Mouse (Mus musculus) kidney, embryonic 14.5 days (tissue): ENCODE measurements around the gene B3galt5. TPM values are rescaled to one million over a fixed set of nuclear protein-coding genes. Genes with fewer than 3 reads are reported as not detected.

Experiments
- ATAC-seq: fragments of 200-750 bp; cut with Nextera tagmentation; 2 replicates; pipeline ENCODE4 v1.8.0; 2017; ENCODE audit warnings: moderate number of reproducible peaks, mild to moderate bottlenecking, moderate TSS enrichment, moderate library complexity; ENCODE audit not compliant: low FRiP score, low TSS enrichment
- H3K27ac ChIP-seq: fragments of 300-500 bp; sonication (generic); 2 replicates; pipeline ENCODE4 v1.5.1; 2014; ENCODE audit warnings: low read depth, mild to moderate bottlenecking, low read length, moderate library complexity, mixed read lengths
- H3K27me3 ChIP-seq: fragments of 300-500 bp; sonication (generic); 2 replicates; pipeline ENCODE4 v1.6.1; 2014; ENCODE audit warnings: mild to moderate bottlenecking, low read length; ENCODE audit not compliant: control insufficient read depth, insufficient read depth
- H3K36me3 ChIP-seq: fragments of 300-500 bp; sonication (generic); 2 replicates; pipeline ENCODE4 v1.6.1; 2014; ENCODE audit warnings: low read length, mixed read lengths; ENCODE audit not compliant: control insufficient read depth, insufficient read depth
- H3K4me1 ChIP-seq: fragments of 300-500 bp; sonication (generic); 2 replicates; pipeline ENCODE4 v1.6.1; 2014; ENCODE audit warnings: low read length, mixed read lengths; ENCODE audit not compliant: control insufficient read depth, insufficient read depth
- H3K4me2 ChIP-seq: fragments of 300-500 bp; sonication (generic); replicated peaks from 2 replicates; pipeline ENCODE4 v1.6.1; 2014; ENCODE audit warnings: low read depth, mild to moderate bottlenecking, low read length
- H3K4me3 ChIP-seq: fragments of 300-500 bp; sonication (generic); 2 replicates; pipeline ENCODE4 v1.5.1; 2014; ENCODE audit warnings: mild to moderate bottlenecking, low read length
- H3K9ac ChIP-seq: fragments of 300-500 bp; sonication (generic); 2 replicates; pipeline ENCODE4 v1.6.1; 2014; ENCODE audit warnings: low read depth, mild to moderate bottlenecking, low read length, moderate library complexity
- H3K9me3 ChIP-seq: fragments of 300-500 bp; sonication (generic); 2 replicates; pipeline ENCODE4 v1.6.1; 2016; ENCODE audit warnings: low read length; ENCODE audit not compliant: control insufficient read depth
- WGBS: fragments of 180-500 bp; shearing (Covaris S2); extraction: QIAGEN DNeasy Blood & Tissue Kit; methylation state at CpG from one replicate; pipeline ENCODE4 v1.1.7; 2014; 5-methylcytosine and 5-hydroxymethylcytosine counted together
- polyA plus RNA-seq: library from polyadenylated mRNA; unstranded; fragments of >200 nt; fragmentation: Nextera tagmentation; extraction: Ambion mirVana; gene quantifications from 2 replicates; pipeline ENCODE4 v1.2.1, GENCODE M21; 2014

B3galt5 gene
- polyA plus RNA-seq, 1 experiment from 2014 or later = 2.8 TPM

DNA sequence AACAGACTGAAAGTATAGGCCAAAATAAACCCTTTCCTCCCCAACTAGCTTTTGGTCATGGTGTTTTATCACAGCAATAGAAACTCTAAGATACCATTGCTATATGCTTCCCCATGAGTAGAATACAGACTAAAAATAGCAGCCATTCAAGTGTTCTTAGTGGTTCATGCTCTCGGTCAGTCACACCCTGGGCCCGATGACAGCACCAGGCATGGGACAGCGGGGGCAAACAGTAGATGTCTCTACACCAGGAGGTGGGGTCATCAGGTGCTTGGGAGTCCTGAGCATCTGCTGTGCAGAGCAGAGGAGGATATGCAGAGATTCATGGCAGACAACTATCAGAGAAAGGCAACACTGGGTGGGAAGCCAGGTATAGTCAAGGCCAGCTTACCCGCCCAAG is 22.6 kb upstream of the B3galt5 start:
- Histone ChIP-seq H3K4me2 (no peak overlapping the region), H3K9me3 (no peaks in the 10 kb centered on the region), H3K27me3 (no peaks in the 10 kb centered on the region), H3K4me1 (no peaks in the 10 kb centered on the region), H3K36me3 (no peaks in the 10 kb centered on the region), H3K4me3 (no peak overlapping the region), H3K27ac (no peak overlapping the region), H3K9ac (no peak overlapping the region)
- WGBS = 93% methylated on average over 4 of the region's 4 CpGs
- ATAC-seq = no peak

DNA sequence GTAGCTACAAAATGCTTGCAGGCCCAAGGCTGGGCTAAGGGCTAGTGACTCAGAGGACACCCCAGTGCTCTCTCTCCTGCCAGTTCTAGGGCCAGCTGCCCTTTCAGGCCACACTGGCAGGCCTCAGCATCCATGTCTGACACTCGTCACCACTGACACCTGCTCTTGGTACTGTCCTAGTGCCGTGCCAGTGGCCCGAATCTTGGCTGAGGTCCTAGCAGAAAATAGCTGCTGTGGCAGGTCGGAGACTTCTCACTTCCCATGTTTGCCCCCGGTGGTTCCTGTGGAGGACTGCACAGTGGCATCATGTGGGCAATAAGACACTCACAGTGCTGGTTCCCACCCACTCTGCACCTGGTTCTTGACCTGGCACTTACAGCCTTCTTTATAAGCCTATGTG is 14.1 kb upstream of the B3galt5 start:
- no peaks in the 10 kb centered on the region for H3K4me1 ChIP-seq
- H3K9ac ChIP-seq = no peak overlapping the region
- no peak overlapping the region for H3K27ac ChIP-seq
- no peaks in the 10 kb centered on the region for H3K36me3 ChIP-seq
- no peak overlapping the region for H3K4me2 ChIP-seq
- WGBS = 74% methylated on average over 5 of the region's 5 CpGs
- H3K4me3 ChIP-seq = no peak overlapping the region
- no peak for ATAC-seq
- no peaks in the 10 kb centered on the region for H3K27me3 ChIP-seq
- H3K9me3 ChIP-seq = no peaks in the 10 kb centered on the region

DNA sequence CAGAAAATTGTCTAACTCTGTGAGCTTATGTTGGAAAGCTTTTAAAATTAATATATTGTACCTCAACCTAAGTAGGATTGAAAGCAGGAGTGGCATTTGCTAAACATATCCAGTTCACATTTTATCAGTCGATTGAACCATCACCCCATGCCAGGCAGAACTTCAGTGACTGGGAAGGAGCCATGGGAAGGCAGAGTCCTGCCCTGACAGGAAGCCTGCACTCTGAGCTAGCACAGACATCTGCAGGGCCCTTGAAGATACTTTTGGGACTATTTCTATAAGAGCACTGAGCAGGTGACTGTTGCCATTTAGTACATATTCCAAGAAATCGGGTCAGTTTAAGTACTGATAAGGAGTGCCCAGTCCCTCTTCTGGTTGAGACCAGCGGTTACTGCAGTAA is 13.6 kb upstream of the B3galt5 start:
- Histone ChIP-seq H3K36me3 (no peaks in the 10 kb centered on the region), H3K9ac (no peak overlapping the region), H3K4me2 (no peak overlapping the region), H3K4me1 (no peaks in the 10 kb centered on the region), H3K27ac (no peak overlapping the region), H3K9me3 (no peaks in the 10 kb centered on the region), H3K27me3 (no peaks in the 10 kb centered on the region), H3K4me3 (no peak overlapping the region)
- no peak for ATAC-seq
- WGBS = 86% methylated on average over 3 of the region's 3 CpGs

DNA sequence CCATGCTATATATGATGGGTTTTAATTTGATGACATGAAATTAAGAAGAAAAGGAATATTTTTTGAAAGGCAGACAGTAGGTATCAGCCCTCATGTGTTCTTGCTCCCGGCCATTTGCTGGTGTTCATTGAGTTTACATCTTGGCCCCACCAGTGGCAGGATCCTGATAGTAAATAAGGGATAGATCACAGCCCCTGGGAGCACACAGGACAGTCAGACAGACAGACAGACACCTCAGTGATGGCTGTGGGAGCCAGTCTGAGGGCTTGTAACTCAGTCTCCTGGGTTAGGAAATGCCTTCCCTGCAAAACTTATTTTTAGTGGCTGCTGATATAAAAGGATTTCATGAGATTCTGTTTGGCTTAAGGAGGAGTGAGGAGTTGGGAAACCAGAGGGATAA is 13.1 kb upstream of the B3galt5 start:
- Histone ChIP-seq H3K9ac (no peak overlapping the region), H3K4me3 (no peak overlapping the region), H3K4me2 (no peak overlapping the region), H3K27me3 (no peaks in the 10 kb centered on the region), H3K36me3 (no peaks in the 10 kb centered on the region), H3K4me1 (no peaks in the 10 kb centered on the region), H3K9me3 (no peaks in the 10 kb centered on the region), H3K27ac (no peak overlapping the region)
- no peak for ATAC-seq
- 90% methylated on average over 1 of the region's 1 CpGs for WGBS

DNA sequence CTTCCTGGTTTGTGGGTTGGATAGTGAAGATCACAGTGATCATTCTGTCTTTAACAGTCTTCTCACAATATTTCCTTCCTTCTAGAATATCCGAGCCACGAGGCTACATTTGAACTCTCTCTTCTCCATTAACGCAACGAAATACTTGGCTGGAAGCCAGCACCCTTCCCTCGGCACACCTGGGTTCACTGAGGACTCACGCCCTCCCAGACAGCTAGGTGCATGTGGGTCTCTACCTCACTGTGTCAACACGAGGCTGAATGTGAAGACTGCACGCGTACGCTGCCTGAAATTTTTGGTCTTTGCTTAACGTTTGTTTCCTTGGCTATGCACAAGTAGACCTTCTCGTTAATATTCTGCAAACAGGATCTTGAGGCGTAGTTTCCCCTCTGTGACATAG is 7.2 kb upstream of the B3galt5 start:
- Histone ChIP-seq H3K27me3 (no peaks in the 10 kb centered on the region), H3K9me3 (no peaks in the 10 kb centered on the region), H3K4me3 (no peak overlapping the region), H3K9ac (no peak overlapping the region), H3K4me2 (no peak overlapping the region), H3K36me3 (no peaks in the 10 kb centered on the region), H3K4me1 (no peaks in the 10 kb centered on the region), H3K27ac (no peak overlapping the region)
- WGBS = 77% methylated on average over 13 of the region's 13 CpGs
- no peak for ATAC-seq

DNA sequence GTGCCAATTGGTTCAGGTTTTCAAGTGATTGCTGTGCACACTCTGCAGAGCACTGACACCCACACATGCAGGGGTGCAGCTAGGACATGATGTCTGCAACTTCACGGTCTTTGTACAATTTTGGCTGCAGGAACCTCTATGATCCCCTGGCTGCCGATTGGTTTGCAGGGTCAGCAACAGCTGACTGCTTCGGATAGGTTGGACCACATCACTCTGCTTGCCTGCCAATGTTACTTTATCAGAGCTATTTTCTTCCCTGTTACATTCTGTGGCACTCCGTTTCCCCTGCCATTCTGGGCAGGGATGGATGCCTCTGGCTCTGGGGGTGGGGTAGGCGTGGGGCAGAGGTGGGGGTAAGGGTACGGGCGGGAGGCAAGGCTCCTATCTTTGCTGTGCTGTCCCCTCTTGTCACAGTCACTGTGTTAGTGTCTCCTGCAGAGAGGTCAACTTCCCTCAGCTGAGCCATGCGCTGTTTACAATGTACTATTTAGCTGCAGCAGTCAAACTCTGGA is 6.5 kb upstream of the B3galt5 start:
- no peaks in the 10 kb centered on the region for H3K4me1 ChIP-seq
- H3K9me3 ChIP-seq = no peaks in the 10 kb centered on the region
- H3K4me3 ChIP-seq = no peak overlapping the region
- H3K9ac ChIP-seq = no peak overlapping the region
- WGBS = 68% methylated on average over 8 of the region's 8 CpGs
- no peak overlapping the region for H3K4me2 ChIP-seq
- H3K36me3 ChIP-seq = no peaks in the 10 kb centered on the region
- no peaks in the 10 kb centered on the region for H3K27me3 ChIP-seq
- ATAC-seq = no peak
- no peak overlapping the region for H3K27ac ChIP-seq

DNA sequence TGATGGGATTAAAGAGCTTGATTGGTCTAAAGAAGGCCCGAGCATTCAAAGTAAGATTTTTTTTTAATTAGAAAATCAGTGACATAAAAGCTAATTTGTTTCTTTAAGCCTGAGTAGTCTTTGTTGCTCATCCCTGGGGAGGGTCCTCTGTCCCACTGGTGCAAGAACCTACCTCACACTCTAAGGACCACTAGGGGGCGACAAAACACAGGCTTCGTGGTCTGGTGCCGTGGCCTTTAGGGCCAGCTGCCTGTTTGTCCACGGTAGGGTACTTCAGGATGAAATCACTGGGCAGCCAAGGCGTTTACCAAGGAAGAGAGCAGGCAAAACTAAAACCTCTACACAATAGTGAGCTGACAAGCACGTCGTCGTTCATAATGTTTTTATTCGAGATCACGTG is 5.2 kb upstream of the B3galt5 start:
- ATAC-seq = peak; percentile 81
- Histone ChIP-seq H3K9ac (no peak overlapping the region), H3K4me1 (no peaks in the 10 kb centered on the region), H3K4me3 (no peak overlapping the region), H3K27me3 (no peaks in the 10 kb centered on the region), H3K4me2 (no peak overlapping the region), H3K27ac (no peak overlapping the region), H3K36me3 (no peaks in the 10 kb centered on the region), H3K9me3 (no peaks in the 10 kb centered on the region)
- WGBS = 34% methylated on average over 11 of the region's 11 CpGs

DNA sequence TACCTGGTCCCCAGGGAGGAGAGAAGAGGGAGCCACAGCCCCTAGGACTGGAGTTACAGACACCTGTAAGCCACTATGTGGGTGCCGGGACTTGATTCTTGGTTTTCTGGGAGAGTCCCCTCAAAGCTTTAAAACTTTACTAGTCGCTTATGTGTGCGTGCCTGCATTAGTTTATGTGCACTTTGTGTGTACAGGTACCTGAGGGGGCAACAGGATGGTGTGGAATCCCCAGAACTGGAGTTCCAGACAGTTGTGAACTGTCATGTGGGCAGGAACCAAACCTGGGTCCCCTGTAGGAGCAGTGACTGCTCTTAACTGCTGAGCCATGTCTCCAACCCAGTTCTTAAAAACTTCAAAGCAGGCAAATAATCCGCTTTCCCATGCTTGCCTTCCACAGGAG is 4.3 kb upstream of the B3galt5 start:
- no peak for ATAC-seq
- Histone ChIP-seq H3K9me3 (no peaks in the 10 kb centered on the region), H3K4me2 (no peak overlapping the region), H3K27me3 (no peaks in the 10 kb centered on the region), H3K4me1 (no peaks in the 10 kb centered on the region), H3K36me3 (no peaks in the 10 kb centered on the region), H3K27ac (no peak overlapping the region), H3K4me3 (no peak overlapping the region), H3K9ac (no peak overlapping the region)
- WGBS = 97% methylated on average over 4 of the region's 4 CpGs

DNA sequence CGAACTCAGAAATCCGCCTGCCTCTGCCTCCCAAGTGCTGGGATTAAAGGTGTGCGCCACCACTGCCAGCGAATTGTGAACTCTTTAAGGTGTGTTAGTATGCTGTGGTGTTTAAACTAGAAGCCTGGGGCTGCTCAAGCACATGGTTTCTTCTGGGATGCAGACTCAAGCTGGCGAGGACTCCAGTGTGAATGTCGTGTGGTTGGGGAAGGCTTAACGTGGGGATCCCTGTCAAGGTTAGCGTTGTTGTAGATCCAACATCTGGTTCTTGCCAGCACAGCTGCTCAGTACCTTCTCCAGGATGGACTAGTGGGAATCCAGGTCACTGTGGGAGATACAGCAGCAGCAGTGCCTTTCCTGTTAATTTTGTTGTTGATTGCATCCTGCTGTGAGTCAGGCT is 3.6 kb upstream of the B3galt5 start:
- Histone ChIP-seq H3K9ac (no peak overlapping the region), H3K4me2 (no peak overlapping the region), H3K4me1 (no peaks in the 10 kb centered on the region), H3K27ac (no peak overlapping the region), H3K36me3 (no peaks in the 10 kb centered on the region), H3K9me3 (no peaks in the 10 kb centered on the region), H3K4me3 (no peak overlapping the region), H3K27me3 (no peaks in the 10 kb centered on the region)
- 90% methylated on average over 8 of the region's 8 CpGs for WGBS
- ATAC-seq = no peak

DNA sequence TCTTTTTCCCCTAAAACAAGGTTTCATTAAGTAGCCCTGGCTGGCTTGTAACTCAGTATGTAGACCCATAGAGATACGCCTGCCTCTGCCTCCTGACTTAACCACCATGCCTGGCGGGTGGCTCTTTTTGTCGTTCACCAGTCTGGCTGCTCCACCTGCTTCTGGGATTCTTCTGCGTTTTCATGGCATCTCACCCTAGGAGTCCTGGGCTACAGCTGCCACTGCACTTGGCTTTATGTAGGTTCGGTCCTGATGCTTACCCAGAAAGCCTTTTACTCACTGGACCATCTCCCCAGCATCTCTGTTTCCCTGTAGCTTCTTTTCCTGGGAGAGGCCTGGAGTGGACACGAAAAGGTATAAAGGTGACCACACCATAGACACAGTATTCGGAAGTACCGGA is 1.6 kb upstream of the B3galt5 start:
- H3K9me3 ChIP-seq = no peaks in the 10 kb centered on the region
- no peaks in the 10 kb centered on the region for H3K27me3 ChIP-seq
- H3K36me3 ChIP-seq = no peaks in the 10 kb centered on the region
- ATAC-seq = no peak
- WGBS = 86% methylated on average over 8 of the region's 8 CpGs
- H3K9ac ChIP-seq = no peak overlapping the region
- no peaks in the 10 kb centered on the region for H3K4me1 ChIP-seq
- H3K4me2 ChIP-seq = no peak overlapping the region
- no peak overlapping the region for H3K4me3 ChIP-seq
- H3K27ac ChIP-seq = no peak overlapping the region
